Mouse (Mus musculus): ENCODE data around the gene Rpl14.

GRCm38 (mm10) chr9:120528815-120529510 is 42.3 kb upstream of the Rpl14 start:
- TF ChIP-seq POLR2A (IDR thresholded peaks at IDR 0.05; ENCODE audit: extremely low read depth, insufficient read depth, low read length) = no peak
- TF ChIP-seq CTCF (IDR thresholded peaks at IDR 0.05; ENCODE audit: low read depth, low read length) = no peak
